Mouse (Mus musculus) embryonic facial prominence, embryonic 13.5 days (tissue): ENCODE measurements around the gene Macrod1. TPM values are rescaled to one million over a fixed set of nuclear protein-coding genes. Genes with fewer than 3 reads are reported as not detected.

ENCODE experiments used
- ATAC-seq: fragments of 200-750 bp; cut with Nextera tagmentation; 2 replicates; pipeline ENCODE4 v1.8.0; 2017; ENCODE audit warnings: low read depth; ENCODE audit not compliant: insufficient number of reproducible peaks, insufficient read depth, low FRiP score, low TSS enrichment
- H3K27ac ChIP-seq: fragments of 300-500 bp; sonication (generic); 2 replicates; pipeline ENCODE4 v1.5.1; 2015; ENCODE audit warnings: moderate library complexity, mild to moderate bottlenecking, inconsistent platforms
- H3K27me3 ChIP-seq: fragments of 300-500 bp; sonication (generic); 2 replicates; pipeline ENCODE4 v1.6.1; 2015; ENCODE audit warnings: mild to moderate bottlenecking, inconsistent platforms
- H3K36me3 ChIP-seq: fragments of 300-500 bp; sonication (generic); 2 replicates; pipeline ENCODE4 v1.6.1; 2015; ENCODE audit warnings: mild to moderate bottlenecking, inconsistent platforms
- H3K4me1 ChIP-seq: fragments of 300-500 bp; sonication (generic); 2 replicates; pipeline ENCODE4 v1.6.1; 2015; ENCODE audit warnings: inconsistent platforms
- H3K4me2 ChIP-seq: fragments of 300-500 bp; sonication (generic); 2 replicates; pipeline ENCODE4 v1.6.1; 2015; ENCODE audit warnings: moderate library complexity, mild to moderate bottlenecking, inconsistent platforms
- H3K4me3 ChIP-seq: fragments of 300-500 bp; sonication (generic); 2 replicates; pipeline ENCODE4 v1.5.1; 2015; ENCODE audit warnings: mild to moderate bottlenecking, inconsistent platforms
- H3K9ac ChIP-seq: fragments of 300-500 bp; sonication (generic); 2 replicates; pipeline ENCODE4 v1.6.1; 2015; ENCODE audit warnings: mild to moderate bottlenecking, inconsistent platforms
- H3K9me3 ChIP-seq: fragments of 300-500 bp; sonication (generic); 2 replicates; pipeline ENCODE4 v1.6.1; 2016; ENCODE audit warnings: inconsistent platforms
- WGBS: fragments of 180-500 bp; shearing (Covaris S2); methylation state at CpG from one replicate; pipeline ENCODE4 v1.1.7; 2015; ENCODE audit warnings: mixed read lengths; 5-methylcytosine and 5-hydroxymethylcytosine counted together
- polyA plus RNA-seq: library from polyadenylated mRNA; unstranded; fragments of >200 nt; fragmentation: Nextera tagmentation; extraction: Ambion mirVana; gene quantifications from 2 replicates; pipeline ENCODE4 v1.2.1, GENCODE M21; 2015

The Macrod1 gene
- polyA plus RNA-seq, 1 experiment from 2014 or later = 9.0 TPM

- peaks cover 13% of the 10 kb centered on the region for H3K4me1 ChIP-seq
- no peak overlapping the region for H3K4me2 ChIP-seq
- no peak overlapping the region for H3K9ac ChIP-seq
- no peak overlapping the region for H3K27ac ChIP-seq
- H3K27me3 ChIP-seq = no peaks in the 10 kb centered on the region
- no peaks in the 10 kb centered on the region for H3K9me3 ChIP-seq
- no peak overlapping the region for H3K4me3 ChIP-seq
- ATAC-seq = no peak
- 86% methylated on average over 2 of the region's 2 CpGs for WGBS
- H3K36me3 ChIP-seq = peaks cover 39% of the 10 kb centered on the region
These were observed 179.4 kb downstream of the Macrod1 start for GRCm38 (mm10) chr19:7236011-7236410.

- H3K4me1 ChIP-seq = peaks cover 17% of the 10 kb centered on the region
- H3K9me3 ChIP-seq = no peaks in the 10 kb centered on the region
- no peak for ATAC-seq
- 96% methylated on average over 4 of the region's 4 CpGs for WGBS
- no peak overlapping the region for H3K9ac ChIP-seq
- no peak overlapping the region for H3K4me2 ChIP-seq
- H3K4me3 ChIP-seq = no peak overlapping the region
- no peaks in the 10 kb centered on the region for H3K27me3 ChIP-seq
- no peak overlapping the region for H3K27ac ChIP-seq
- peaks cover 32% of the 10 kb centered on the region for H3K36me3 ChIP-seq
These were observed 180.1 kb downstream of the Macrod1 start for GRCm38 (mm10) chr19:7236742-7237141.

- 82% methylated on average over 3 of the region's 3 CpGs for WGBS
- 0 out of 2 replicates have a peak, but pooled peaks cover 6% of the 10 kb centered on the region for H3K36me3 ChIP-seq
- no peaks in the 10 kb centered on the region for H3K9me3 ChIP-seq
- H3K4me2 ChIP-seq = peak overlapping the region; percentile 92
- no peak overlapping the region for H3K27ac ChIP-seq
- no peak for ATAC-seq
- peak overlapping the region; percentile 92 for H3K9ac ChIP-seq
- H3K4me1 ChIP-seq = peaks cover 17% of the 10 kb centered on the region
- peak overlapping the region; percentile 76 for H3K4me3 ChIP-seq
- H3K27me3 ChIP-seq = no peaks in the 10 kb centered on the region
These were observed 183.0 kb downstream of the Macrod1 start for GRCm38 (mm10) chr19:7239574-7239973.

- Histone ChIP-seq H3K4me1 (peaks cover 14% of the 10 kb centered on the region), H3K4me3 (peak overlapping the region; percentile 76), H3K27ac (peak overlapping the region; percentile 77), H3K4me2 (peak overlapping the region; percentile 92), H3K36me3 (0 out of 2 replicates have a peak, but pooled peaks cover 6% of the 10 kb centered on the region), H3K27me3 (no peaks in the 10 kb centered on the region), H3K9me3 (no peaks in the 10 kb centered on the region), H3K9ac (peak overlapping the region; percentile 92)
- WGBS = 2% methylated on average over 13 of the region's 13 CpGs
- ATAC-seq = no peak
These were observed 183.7 kb downstream of the Macrod1 start for GRCm38 (mm10) chr19:7240291-7240690.

- H3K4me1 ChIP-seq = peaks cover 14% of the 10 kb centered on the region
- H3K36me3 ChIP-seq = 0 out of 2 replicates have a peak, but pooled peaks cover 6% of the 10 kb centered on the region
- no peaks in the 10 kb centered on the region for H3K27me3 ChIP-seq
- H3K4me3 ChIP-seq = peak within 1 kb of the TSS; percentile 76
- H3K27ac ChIP-seq = peak within 1 kb of the TSS; percentile 77
- peak; percentile 91 for ATAC-seq
- H3K4me2 ChIP-seq = peak within 1 kb of the TSS; percentile 92
- H3K9me3 ChIP-seq = no peaks in the 10 kb centered on the region
- under 1% methylated on average over 77 of the region's 80 CpGs for WGBS
- peak within 1 kb of the TSS; percentile 92 for H3K9ac ChIP-seq
These were observed 184.4 kb downstream of the Macrod1 start, which contains the start of gene Naa40 for GRCm38 (mm10) chr19:7240782-7241690. Naa40 (minus strand) TSS chr19:7241183.

GRCm38 (mm10) chr19:7246021-7246420 is 189.4 kb downstream of the Macrod1 start:
- 62% methylated on average over 3 of the region's 3 CpGs for WGBS
- H3K4me1 ChIP-seq = peaks cover 4% of the 10 kb centered on the region; the same call in 1 of the 2 replicates
- H3K36me3 ChIP-seq = no peaks in the 10 kb centered on the region
- ATAC-seq = no peak
- no peaks in the 10 kb centered on the region for H3K9me3 ChIP-seq
- H3K27me3 ChIP-seq = no peaks in the 10 kb centered on the region
- H3K4me3 ChIP-seq = no peak overlapping the region
- no peak overlapping the region for H3K27ac ChIP-seq
- H3K4me2 ChIP-seq = no peak overlapping the region
- no peak overlapping the region for H3K9ac ChIP-seq

Other genes starting within 250 kb of the Macrod1 start
- 20.9 and 24.3 TPM in 2 replicates for gene Rps6ka4, start 216.2 kb upstream of the Macrod1 start, polyA plus RNA-seq
- 0.25 and 0.88 TPM in 2 replicates for gene Ccdc88b, start 198.6 kb upstream of the Macrod1 start, polyA plus RNA-seq
- gene Trmt112, start 147.1 kb upstream of the Macrod1 start, polyA plus RNA-seq = 176 and 194 TPM in 2 replicates
- 239 and 251 TPM in 2 replicates for gene Prdx5, start 146.7 kb upstream of the Macrod1 start, polyA plus RNA-seq
- 9.5 and 10.9 TPM in 2 replicates for gene Esrra, start 135.0 kb upstream of the Macrod1 start, polyA plus RNA-seq
- 2.3 and 3.4 TPM in 2 replicates for gene Catsperz, start 131.4 kb upstream of the Macrod1 start, polyA plus RNA-seq
- 1.2 and 1.3 TPM in 2 replicates for gene Kcnk4, start 122.3 kb upstream of the Macrod1 start, polyA plus RNA-seq
- gene Bad, start 114.9 kb upstream of the Macrod1 start, polyA plus RNA-seq = 80.0 and 83.6 TPM in 2 replicates
- gene Gpr137, start 114.3 kb upstream of the Macrod1 start, polyA plus RNA-seq = 26.9 and 35.2 TPM in 2 replicates
- gene Ppp1r14b, start 81.8 kb upstream of the Macrod1 start, polyA plus RNA-seq = 84.9 and 120 TPM in 2 replicates
- gene Plcb3, start 80.3 kb upstream of the Macrod1 start, polyA plus RNA-seq = 41.5 and 42.4 TPM in 2 replicates
- 84.4 and 95.1 TPM in 2 replicates for gene Fkbp2, start 76.3 kb upstream of the Macrod1 start, polyA plus RNA-seq
- 53.4 and 58.6 TPM in 2 replicates for gene Vegfb, start 69.2 kb upstream of the Macrod1 start, polyA plus RNA-seq
- 23.0 and 23.8 TPM in 2 replicates for gene Dnajc4, start 64.2 kb upstream of the Macrod1 start, polyA plus RNA-seq
- gene Nudt22, start 60.7 kb upstream of the Macrod1 start, polyA plus RNA-seq = 19.7 and 22.4 TPM in 2 replicates
- 11.9 and 12.4 TPM in 2 replicates for gene Trpt1, start 60.7 kb upstream of the Macrod1 start, polyA plus RNA-seq
- gene Fermt3, start 37.3 kb upstream of the Macrod1 start, polyA plus RNA-seq = 6.9 and 7.9 TPM in 2 replicates
- 211 and 240 TPM in 2 replicates for gene Stip1, start 16.8 kb upstream of the Macrod1 start, polyA plus RNA-seq
- 13.0 and 13.6 TPM in 2 replicates for gene Flrt1, start 48.9 kb downstream of the Macrod1 start, polyA plus RNA-seq
- gene Otub1, start 149.5 kb downstream of the Macrod1 start, polyA plus RNA-seq = 205 and 228 TPM in 2 replicates
- 789 and 891 TPM in 2 replicates for gene Cox8a, start 160.8 kb downstream of the Macrod1 start, polyA plus RNA-seq
- 56.9 and 57.1 TPM in 2 replicates for gene Naa40, start 184.4 kb downstream of the Macrod1 start, polyA plus RNA-seq
- 25.2 and 30.6 TPM in 2 replicates for gene Rcor2, start 210.5 kb downstream of the Macrod1 start, polyA plus RNA-seq